Mouse (Mus musculus): ENCODE data around the gene Mllt10. TPM values are rescaled to one million over a fixed set of nuclear protein-coding genes. Genes with fewer than 3 reads are reported as not detected.

The Mllt10 gene
- total RNA-seq (2023) = 100 to 1,000 TPM; 126 to 129 TPM

GRCm38 (mm10) chr2:18055016-18055928, at the start of gene Mllt10:
Gene Mllt10, plus strand, starts transcription at chr2:18055237.

GRCm38 (mm10) chr2:18037491-18037890, 17.5 kb upstream of the Mllt10 start, which contains the start of gene A930004D18Rik:
Gene A930004D18Rik, minus strand, starts transcription at chr2:18037737.

GRCm38 (mm10) chr2:18048453-18049075, 6.5 kb upstream of the Mllt10 start, which contains the start of gene Skida1:
Gene Skida1, minus strand, starts transcription at chr2:18049051.

Other genes starting within 250 kb of the Mllt10 start
- gene H2al2a, start 58.3 kb upstream of the Mllt10 start, total RNA-seq (2023) = not detected
- gene A930004D18Rik, start 17.5 kb upstream of the Mllt10 start, total RNA-seq (2023) = not detected
- gene Skida1, start 6.2 kb upstream of the Mllt10 start, total RNA-seq (2023) = under 1 TPM; 0.21 to 0.35 TPM

Data from B cell, adult 67 days (primary cell).